Mouse (Mus musculus) heart, embryonic 10.5 days (tissue): ENCODE measurements around the gene Chic1. TPM values are rescaled to one million over a fixed set of nuclear protein-coding genes. Genes with fewer than 3 reads are reported as not detected.

Experiments used
- DNase-seq: peaks from one replicate; pipeline ENCODE4 v3.0.0-alpha.2; 2017; ENCODE audit warnings: low spot score
- H3K27ac ChIP-seq: fragments of 300-500 bp; sonication (generic); 2 replicates; pipeline ENCODE4 v1.5.1; 2016; ENCODE audit warnings: mild to moderate bottlenecking
- H3K27me3 ChIP-seq: fragments of 300-500 bp; sonication (generic); 2 replicates; pipeline ENCODE4 v1.6.1; 2016; ENCODE audit warnings: mild to moderate bottlenecking; ENCODE audit not compliant: poor library complexity, insufficient read depth, severe bottlenecking
- H3K36me3 ChIP-seq: fragments of 300-500 bp; sonication (generic); 2 replicates; pipeline ENCODE4 v1.6.1; 2016; ENCODE audit warnings: mild to moderate bottlenecking, moderate library complexity
- H3K4me1 ChIP-seq: fragments of 300-500 bp; sonication (generic); 2 replicates; pipeline ENCODE4 v1.6.1; 2016; ENCODE audit warnings: mild to moderate bottlenecking
- H3K4me3 ChIP-seq: fragments of 300-500 bp; sonication (generic); 2 replicates; pipeline ENCODE4 v1.5.1; 2016; ENCODE audit warnings: mild to moderate bottlenecking, moderate library complexity
- H3K9me3 ChIP-seq: fragments of 300-500 bp; sonication (generic); 2 replicates; pipeline ENCODE4 v1.6.1; 2016; ENCODE audit warnings: mild to moderate bottlenecking, moderate library complexity
- WGBS: fragments of 180-500 bp; shearing (Covaris S2); methylation state at CpG from one replicate; pipeline ENCODE4 v1.1.7; 2016; 5-methylcytosine and 5-hydroxymethylcytosine counted together
- polyA plus RNA-seq: library from polyadenylated mRNA; unstranded; fragments of >200 nt; fragmentation: Nextera tagmentation; extraction: Ambion mirVana; gene quantifications from 2 replicates; pipeline ENCODE4 v1.2.1, GENCODE M21; 2016

Chic1 gene
- polyA plus RNA-seq, 1 experiment from 2014 or later = 3.1 TPM

GRCm38 (mm10) chrX:103371221-103371620, 14.9 kb downstream of the Chic1 start:
- Histone ChIP-seq H3K36me3 (no peaks in the 10 kb centered on the region), H3K27me3 (peaks cover 18% of the 10 kb centered on the region; the same call in 1 of the 2 replicates), H3K9me3 (no peaks in the 10 kb centered on the region), H3K27ac (no peak overlapping the region), H3K4me3 (no peak overlapping the region), H3K4me1 (no peaks in the 10 kb centered on the region)
- DNase-seq = no peak
- 74% methylated on average over 2 of the region's 2 CpGs for WGBS

GRCm38 (mm10) chrX:103371627-103372026, 15.4 kb downstream of the Chic1 start:
- H3K36me3 ChIP-seq = no peaks in the 10 kb centered on the region
- H3K27me3 ChIP-seq = peaks cover 18% of the 10 kb centered on the region; the same call in 1 of the 2 replicates
- no peaks in the 10 kb centered on the region for H3K4me1 ChIP-seq
- no peak for DNase-seq
- no peak overlapping the region for H3K4me3 ChIP-seq
- no peaks in the 10 kb centered on the region for H3K9me3 ChIP-seq
- WGBS = 39% methylated on average over 2 of the region's 2 CpGs
- no peak overlapping the region for H3K27ac ChIP-seq

GRCm38 (mm10) chrX:103374250-103374649, 18.0 kb downstream of the Chic1 start:
- Histone ChIP-seq H3K27ac (no peak overlapping the region), H3K4me1 (no peaks in the 10 kb centered on the region), H3K27me3 (peaks cover 27% of the 10 kb centered on the region; the same call in 1 of the 2 replicates), H3K9me3 (no peaks in the 10 kb centered on the region), H3K4me3 (no peak overlapping the region), H3K36me3 (no peaks in the 10 kb centered on the region)
- peak; percentile 71 for DNase-seq
- 62% methylated on average over 5 of the region's 5 CpGs for WGBS

GRCm38 (mm10) chrX:103384528-103384927, 28.3 kb downstream of the Chic1 start:
- Histone ChIP-seq H3K27ac (no peak overlapping the region), H3K36me3 (no peaks in the 10 kb centered on the region), H3K4me1 (no peaks in the 10 kb centered on the region), H3K9me3 (no peaks in the 10 kb centered on the region), H3K27me3 (peaks cover 14% of the 10 kb centered on the region), H3K4me3 (no peak overlapping the region)
- WGBS = 74% methylated on average over 3 of the region's 3 CpGs
- DNase-seq = no peak

- Histone ChIP-seq H3K27me3 (peaks cover 9% of the 10 kb centered on the region; the same call in 1 of the 2 replicates), H3K36me3 (no peaks in the 10 kb centered on the region), H3K9me3 (no peaks in the 10 kb centered on the region), H3K4me1 (no peaks in the 10 kb centered on the region), H3K4me3 (no peak overlapping the region), H3K27ac (no peak overlapping the region)
- 83% methylated on average over 3 of the region's 3 CpGs for WGBS
- DNase-seq = no peak
Observed at GRCm38 (mm10) chrX:103388131-103388530, 31.9 kb downstream of the Chic1 start.

GRCm38 (mm10) chrX:103393841-103394240, 37.6 kb downstream of the Chic1 start:
- peaks cover 47% of the 10 kb centered on the region; the same call in 1 of the 2 replicates for H3K27me3 ChIP-seq
- no peak overlapping the region for H3K4me3 ChIP-seq
- no peak for DNase-seq
- H3K27ac ChIP-seq = no peak overlapping the region
- H3K4me1 ChIP-seq = no peaks in the 10 kb centered on the region
- WGBS = 82% methylated on average over 1 of the region's 1 CpGs
- H3K36me3 ChIP-seq = no peaks in the 10 kb centered on the region
- H3K9me3 ChIP-seq = no peaks in the 10 kb centered on the region

- 0 out of 2 replicates have a peak overlapping the region, but pooled peaks have one; percentile 18 for H3K4me3 ChIP-seq
- no peaks in the 10 kb centered on the region for H3K4me1 ChIP-seq
- peaks cover 38% of the 10 kb centered on the region for H3K27me3 ChIP-seq
Observed at GRCm38 (mm10) chrX:103405021-103405420, 48.7 kb downstream of the Chic1 start.

GRCm38 (mm10) chrX:103414167-103414566, 57.9 kb downstream of the Chic1 start, which contains the start of gene Tsx:
Gene Tsx, plus strand, starts transcription at chrX:103414467.
- no peak within 1 kb of the TSS for H3K27ac ChIP-seq
- H3K36me3 ChIP-seq = no peaks in the 10 kb centered on the region
- H3K4me3 ChIP-seq = no peak within 1 kb of the TSS
- WGBS = 71% methylated on average over 5 of the region's 5 CpGs
- H3K4me1 ChIP-seq = no peaks in the 10 kb centered on the region
- H3K27me3 ChIP-seq = peaks cover 64% of the 10 kb centered on the region
- no peak for DNase-seq
- H3K9me3 ChIP-seq = no peaks in the 10 kb centered on the region

More at GRCm38 (mm10) chrX:103405021-103405420, 48.7 kb downstream of the Chic1 start:
- Histone ChIP-seq H3K9me3 (no peaks in the 10 kb centered on the region), H3K27ac (no peak overlapping the region), H3K36me3 (no peaks in the 10 kb centered on the region)
- DNase-seq = peak; percentile 74
- WGBS = 28% methylated on average over 12 of the region's 13 CpGs

GRCm38 (mm10) chrX:103421710-103422109, 65.4 kb downstream of the Chic1 start, which contains the start of gene Gm26992:
Gene Gm26992, plus strand, starts transcription at chrX:103422010.
- Histone ChIP-seq H3K9me3 (no peaks in the 10 kb centered on the region), H3K36me3 (no peaks in the 10 kb centered on the region), H3K4me1 (no peaks in the 10 kb centered on the region), H3K27ac (no peak within 1 kb of the TSS), H3K27me3 (peaks cover 42% of the 10 kb centered on the region), H3K4me3 (no peak within 1 kb of the TSS)
- no peak for DNase-seq
- WGBS = 80% methylated on average over 2 of the region's 2 CpGs

- Histone ChIP-seq H3K27ac (no peak overlapping the region), H3K4me1 (no peaks in the 10 kb centered on the region), H3K36me3 (no peaks in the 10 kb centered on the region), H3K4me3 (no peak overlapping the region), H3K27me3 (peaks cover 35% of the 10 kb centered on the region), H3K9me3 (no peaks in the 10 kb centered on the region)
- WGBS = 65% methylated on average over 7 of the region's 7 CpGs
- no peak for DNase-seq
Observed at GRCm38 (mm10) chrX:103427677-103428076, 71.4 kb downstream of the Chic1 start.

- Histone ChIP-seq H3K9me3 (no peaks in the 10 kb centered on the region), H3K36me3 (no peaks in the 10 kb centered on the region), H3K4me1 (no peaks in the 10 kb centered on the region), H3K27me3 (peaks cover 43% of the 10 kb centered on the region; the same call in 1 of the 2 replicates), H3K4me3 (no peak overlapping the region), H3K27ac (no peak overlapping the region)
- WGBS = 72% methylated on average over 7 of the region's 7 CpGs
- DNase-seq = no peak
Observed at GRCm38 (mm10) chrX:103432293-103432692, 76.0 kb downstream of the Chic1 start.

- Histone ChIP-seq H3K36me3 (no peaks in the 10 kb centered on the region), H3K27me3 (peaks cover 46% of the 10 kb centered on the region), H3K4me3 (no peak overlapping the region), H3K27ac (no peak overlapping the region), H3K4me1 (no peaks in the 10 kb centered on the region), H3K9me3 (no peaks in the 10 kb centered on the region)
- no peak for DNase-seq
- 12% methylated on average over 9 of the region's 9 CpGs for WGBS
Observed at GRCm38 (mm10) chrX:103438023-103438422, 81.7 kb downstream of the Chic1 start.

GRCm38 (mm10) chrX:103440803-103441202, 84.5 kb downstream of the Chic1 start:
- Histone ChIP-seq H3K9me3 (no peaks in the 10 kb centered on the region), H3K27ac (no peak overlapping the region), H3K4me1 (no peaks in the 10 kb centered on the region), H3K4me3 (no peak overlapping the region), H3K27me3 (peaks cover 41% of the 10 kb centered on the region), H3K36me3 (no peaks in the 10 kb centered on the region)
- 4% methylated on average over 1 of the region's 1 CpGs for WGBS
- DNase-seq = no peak

- DNase-seq = no peak
- H3K27me3 ChIP-seq = peaks cover 48% of the 10 kb centered on the region
Observed at GRCm38 (mm10) chrX:103443755-103444154, 87.5 kb downstream of the Chic1 start.

More at GRCm38 (mm10) chrX:103443755-103444154, 87.5 kb downstream of the Chic1 start:
- Histone ChIP-seq H3K27ac (no peak overlapping the region), H3K4me1 (no peaks in the 10 kb centered on the region), H3K36me3 (no peaks in the 10 kb centered on the region), H3K4me3 (no peak overlapping the region), H3K9me3 (no peaks in the 10 kb centered on the region)
- WGBS = 26% methylated on average over 7 of the region's 7 CpGs
